Mouse (Mus musculus) testis, adult 2 months (tissue): Measurements from ENCODE around the gene Phf21a. TPM values are rescaled to one million over a fixed set of nuclear protein-coding genes. Genes with fewer than 3 reads are reported as not detected.

Experiments
- H3K27ac ChIP-seq: fragments of 200-500 bp; 2 replicates; pipeline ENCODE4 v1.5.1; 2012; ENCODE audit warnings: low read depth, low read length; ENCODE audit not compliant: control insufficient read depth, insufficient read depth
- H3K27me3 ChIP-seq: fragments of 200-500 bp; 2 replicates; pipeline ENCODE4 v1.6.1; 2012; ENCODE audit warnings: mild to moderate bottlenecking, low read length, moderate library complexity; ENCODE audit not compliant: control insufficient read depth, insufficient read depth
- H3K36me3 ChIP-seq: fragments of 200-500 bp; 2 replicates; pipeline ENCODE4 v1.6.1; 2012; ENCODE audit warnings: mild to moderate bottlenecking, low read length; ENCODE audit not compliant: control insufficient read depth, insufficient read depth
- H3K4me1 ChIP-seq: fragments of 200-500 bp; 2 replicates; pipeline ENCODE4 v1.6.1; 2012; ENCODE audit warnings: low read length; ENCODE audit not compliant: control insufficient read depth, insufficient read depth
- H3K4me3 ChIP-seq: fragments of 200-500 bp; 2 replicates; pipeline ENCODE4 v1.5.1; 2012; ENCODE audit warnings: low read depth, mild to moderate bottlenecking, low read length, moderate library complexity, mixed read lengths; ENCODE audit not compliant: control insufficient read depth
- CTCF ChIP-seq: fragments of 200-500 bp; IDR thresholded peaks from 2 replicates; pipeline ENCODE4 v1.5.1; 2012; ENCODE audit warnings: low read depth, mild to moderate bottlenecking, inconsistent platforms, low read length, moderate library complexity; ENCODE audit not compliant: control insufficient read depth, insufficient read depth, insufficient replicate concordance
- POLR2A ChIP-seq: fragments of 200-500 bp; IDR thresholded peaks from 2 replicates; pipeline ENCODE4 v1.6.1; 2012; ENCODE audit warnings: low read depth, mild to moderate bottlenecking, inconsistent platforms, low read length, moderate library complexity; ENCODE audit not compliant: control insufficient read depth
- polyA plus RNA-seq: library from polyadenylated mRNA; depleted of rRNA; stranded (reverse); fragments of >200 nt; gene quantifications from 2 replicates; pipeline ENCODE4 v1.2.3, GENCODE M21; 2012

Phf21a gene
- polyA plus RNA-seq, 1 experiment = 78.4 TPM

DNA sequence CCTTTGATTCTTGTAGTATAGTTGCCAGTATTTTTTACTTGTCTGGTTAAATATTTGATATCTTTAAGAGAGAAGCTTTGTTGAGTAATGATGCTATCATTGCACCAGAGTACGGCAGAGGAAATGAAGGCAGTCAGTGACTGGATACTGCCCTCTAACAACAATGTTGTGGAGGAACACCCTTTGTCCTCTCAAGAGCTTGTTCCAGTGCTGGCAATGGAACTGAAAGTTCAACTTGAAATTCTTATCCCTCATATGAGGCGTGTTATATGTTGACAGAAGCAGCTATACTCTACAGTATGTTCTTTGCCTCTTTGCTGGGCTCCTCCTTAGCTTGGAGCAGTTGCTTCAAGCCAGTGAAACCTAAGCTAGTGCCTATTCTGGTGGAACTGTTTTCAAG is 147.4 kb downstream of the Phf21a start:
- no peaks in the 10 kb centered on the region for H3K27me3 ChIP-seq
- TF ChIP-seq CTCF (no peak), POLR2A (no peak)
- no peaks in the 10 kb centered on the region for H3K36me3 ChIP-seq
- H3K4me1 ChIP-seq = no peaks in the 10 kb centered on the region
- H3K4me3 ChIP-seq = no peak overlapping the region
- H3K27ac ChIP-seq = no peak overlapping the region

DNA sequence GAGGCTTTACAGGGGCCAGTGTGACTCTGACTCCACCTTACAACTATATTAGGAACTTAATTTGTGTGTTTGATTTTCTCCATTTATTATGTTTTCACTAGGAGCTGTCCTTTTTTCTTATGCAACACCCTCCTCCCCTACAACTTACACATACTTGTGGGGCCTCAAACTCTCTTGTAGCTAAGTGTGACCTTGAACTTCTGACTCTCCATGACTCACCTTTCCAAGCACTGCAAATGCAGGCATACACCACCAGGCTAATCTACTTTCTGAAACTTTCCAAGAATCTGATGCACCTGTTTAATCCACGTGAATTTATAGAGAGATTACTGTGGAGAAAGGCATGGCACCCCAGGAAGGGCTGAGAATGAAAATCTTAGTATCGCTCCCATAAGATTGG is 147.9 kb downstream of the Phf21a start:
- Histone ChIP-seq H3K36me3 (no peaks in the 10 kb centered on the region), H3K4me1 (no peaks in the 10 kb centered on the region), H3K4me3 (no peak overlapping the region), H3K27me3 (no peaks in the 10 kb centered on the region), H3K27ac (no peak overlapping the region)
- TF ChIP-seq POLR2A (no peak), CTCF (no peak)

DNA sequence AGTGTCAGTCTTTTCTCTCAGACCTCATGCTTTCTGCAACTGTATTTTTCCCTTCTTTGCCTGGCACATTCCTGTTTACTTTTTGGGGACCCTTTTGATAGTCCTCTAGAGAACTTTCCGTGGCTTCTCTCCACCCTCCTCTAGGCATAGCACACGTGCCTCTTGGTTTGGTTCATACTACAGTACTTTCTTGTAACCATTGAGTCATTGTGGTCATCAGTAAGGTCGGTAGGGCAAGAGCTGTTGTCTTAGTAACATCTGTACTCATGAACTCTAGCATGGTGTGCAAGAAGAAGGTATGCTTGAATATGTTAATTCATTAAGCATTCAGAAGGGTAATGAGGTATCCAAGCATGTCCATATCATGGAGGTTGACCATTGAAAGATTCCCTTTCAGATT is 148.4 kb downstream of the Phf21a start:
- Histone ChIP-seq H3K36me3 (no peaks in the 10 kb centered on the region), H3K27me3 (no peaks in the 10 kb centered on the region), H3K4me1 (no peaks in the 10 kb centered on the region), H3K4me3 (no peak overlapping the region), H3K27ac (no peak overlapping the region)
- TF ChIP-seq POLR2A (no peak), CTCF (no peak)

DNA sequence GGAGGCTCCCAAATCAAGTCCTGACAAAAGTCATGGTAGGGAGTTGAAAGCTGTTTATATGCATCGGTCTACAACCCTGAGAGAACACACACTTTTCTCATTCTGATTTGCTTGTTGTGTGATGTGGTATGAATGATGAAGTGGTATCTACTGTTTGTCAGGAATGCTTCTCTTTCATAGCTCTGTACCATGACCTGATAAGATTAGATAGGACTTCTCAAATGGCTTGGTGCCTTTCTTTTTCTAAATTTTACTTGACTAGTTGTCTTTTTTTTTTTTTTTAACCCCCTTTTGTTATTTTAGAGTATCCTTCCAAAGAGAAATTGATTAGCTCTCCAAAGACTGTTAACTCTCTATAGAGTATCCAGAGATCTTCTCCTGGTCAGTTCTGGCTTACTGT is 153.2 kb downstream of the Phf21a start:
- no peaks in the 10 kb centered on the region for H3K36me3 ChIP-seq
- no peaks in the 10 kb centered on the region for H3K27me3 ChIP-seq
- no peak overlapping the region for H3K4me3 ChIP-seq
- no peak overlapping the region for H3K27ac ChIP-seq
- TF ChIP-seq CTCF = no peak
- TF ChIP-seq POLR2A = no peak
- no peaks in the 10 kb centered on the region for H3K4me1 ChIP-seq

DNA sequence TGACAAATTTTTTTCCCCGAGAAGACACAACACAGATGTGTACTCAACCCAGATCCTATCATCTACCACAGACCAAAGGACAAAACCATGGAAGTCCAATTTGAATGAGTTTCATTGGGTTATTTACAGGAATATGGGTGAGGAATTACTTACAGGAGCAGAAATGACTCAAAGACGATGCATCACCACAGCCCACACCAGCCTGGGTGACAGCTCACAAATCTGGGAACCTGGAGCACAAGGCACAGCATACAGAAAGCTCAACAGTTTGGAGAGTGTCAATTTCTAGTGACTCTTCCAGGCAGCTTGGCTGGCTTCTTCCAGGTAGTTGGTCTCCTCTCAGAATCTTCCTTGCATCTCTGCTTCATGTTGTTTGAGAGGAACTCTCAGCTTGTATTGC is 154.8 kb downstream of the Phf21a start:
- no peaks in the 10 kb centered on the region for H3K36me3 ChIP-seq

DNA sequence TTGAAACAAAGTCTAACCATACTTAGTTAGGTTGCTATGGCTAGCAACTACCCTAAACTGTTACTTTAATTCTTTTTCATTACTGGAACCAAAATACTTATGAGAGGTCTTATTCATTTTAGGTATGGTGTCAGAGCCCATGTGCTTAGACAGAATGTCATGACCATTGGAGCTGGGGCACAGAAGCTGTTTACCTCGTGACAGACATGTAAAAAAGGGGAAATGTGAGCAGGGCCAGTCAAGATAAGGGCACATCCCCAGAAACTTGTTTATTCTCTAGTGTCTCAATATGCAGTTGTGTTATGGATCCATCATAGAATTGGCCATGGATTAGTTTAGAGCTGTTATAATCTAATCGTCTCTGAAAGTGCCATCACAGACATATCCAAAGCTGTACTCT is 157.6 kb downstream of the Phf21a start:
- H3K36me3 ChIP-seq = no peaks in the 10 kb centered on the region
- H3K4me3 ChIP-seq = no peak overlapping the region
- no peaks in the 10 kb centered on the region for H3K27me3 ChIP-seq
- no peaks in the 10 kb centered on the region for H3K4me1 ChIP-seq
- H3K27ac ChIP-seq = no peak overlapping the region
- no peak for TF ChIP-seq CTCF
- TF ChIP-seq POLR2A = no peak

More for the DNA sequence above, 154.8 kb downstream of the Phf21a start:
- no peak overlapping the region for H3K4me3 ChIP-seq
- no peaks in the 10 kb centered on the region for H3K4me1 ChIP-seq
- TF ChIP-seq CTCF (no peak), POLR2A (no peak)
- H3K27me3 ChIP-seq = no peaks in the 10 kb centered on the region
- H3K27ac ChIP-seq = no peak overlapping the region

DNA sequence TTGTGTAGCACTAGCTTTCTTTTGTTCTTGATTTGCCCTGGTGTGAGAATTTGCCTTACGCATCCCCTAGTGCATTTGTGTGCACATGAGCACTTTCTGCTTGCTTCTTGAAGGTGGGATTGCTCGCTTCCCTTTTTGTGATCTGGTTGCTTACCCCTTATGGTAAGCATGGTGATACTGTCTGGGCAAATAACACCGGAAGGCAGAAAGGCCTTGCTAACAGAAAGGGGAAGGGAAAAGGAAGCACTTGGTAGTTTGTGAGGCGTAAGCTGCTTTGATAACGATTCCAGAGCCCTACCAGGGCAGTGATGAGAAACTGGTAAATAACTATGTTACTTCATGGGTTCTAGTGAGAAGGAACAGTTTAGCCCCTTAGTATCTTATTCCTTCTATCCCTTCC is 160.9 kb downstream of the Phf21a start:
- H3K27ac ChIP-seq = no peak overlapping the region
- peaks cover 1% of the 10 kb centered on the region; the same call in 1 of the 2 replicates for H3K36me3 ChIP-seq
- no peak for TF ChIP-seq CTCF
- no peak for TF ChIP-seq POLR2A
- H3K4me1 ChIP-seq = no peaks in the 10 kb centered on the region
- H3K27me3 ChIP-seq = no peaks in the 10 kb centered on the region
- no peak overlapping the region for H3K4me3 ChIP-seq

DNA sequence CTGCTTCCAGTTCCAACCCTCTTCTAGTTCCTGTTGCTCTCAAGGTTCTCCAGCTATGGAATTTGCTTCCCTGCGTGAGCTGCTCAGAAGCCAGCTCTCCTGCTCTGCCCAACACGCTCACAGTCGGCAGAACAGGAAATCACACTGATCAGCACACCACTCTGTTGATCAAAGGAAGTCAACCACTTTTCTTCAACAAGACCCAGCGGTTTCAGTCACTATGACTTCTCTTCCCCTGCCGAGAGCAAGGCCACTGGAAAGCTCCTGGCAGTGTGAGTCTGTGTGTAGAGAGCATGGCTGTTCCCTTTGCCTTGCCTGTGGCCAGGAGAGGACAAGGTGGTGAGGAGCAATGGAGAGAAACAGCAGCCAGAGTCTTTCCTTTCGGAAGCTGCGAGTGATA is 163.2 kb downstream of the Phf21a start:
- Histone ChIP-seq H3K4me1 (no peaks in the 10 kb centered on the region), H3K36me3 (peaks cover 1% of the 10 kb centered on the region; the same call in 1 of the 2 replicates), H3K27me3 (no peaks in the 10 kb centered on the region), H3K27ac (no peak overlapping the region), H3K4me3 (no peak overlapping the region)
- TF ChIP-seq CTCF = no peak
- TF ChIP-seq POLR2A = no peak
